Mouse (Mus musculus) liver, adult 2 months (tissue): Measurements from ENCODE around the gene Timm8b.
"Not testable (repeated sequence)": the region's sequence is repeated elsewhere in the genome, so short reads cannot be mapped to it uniquely, and the experiment has no call there.

Experiments
- CTCF ChIP-seq: fragments of 200-500 bp; IDR thresholded peaks from 2 replicates; pipeline ENCODE4 v1.5.1; 2011; ENCODE audit warnings: low read depth, low read length, control low read depth
- POLR2A ChIP-seq: fragments of 200-500 bp; IDR thresholded peaks from 2 replicates; pipeline ENCODE4 v1.6.1; 2011; ENCODE audit warnings: low read length, control low read depth; ENCODE audit not compliant: insufficient read depth; ENCODE audit errors: extremely low read depth

GRCm38 (mm10) chr9:50630903-50631302 is 27.2 kb downstream of the Timm8b start:
- TF ChIP-seq CTCF, POLR2A: not testable (repeated sequence)
